Mouse (Mus musculus) olfactory bulb, adult 2 months (tissue): Measurements from ENCODE around the gene Tmem54.

Source experiments
- CTCF ChIP-seq: fragments of 200-500 bp; IDR thresholded peaks from 2 replicates; pipeline ENCODE4 v1.5.1; 2012; ENCODE audit warnings: low read depth, mild to moderate bottlenecking, low read length, moderate library complexity; ENCODE audit not compliant: insufficient read depth
- POLR2A ChIP-seq: fragments of 200-500 bp; IDR thresholded peaks from 2 replicates; pipeline ENCODE4 v1.6.1; 2012; ENCODE audit warnings: mild to moderate bottlenecking, low read depth, low read length, moderate library complexity; ENCODE audit not compliant: insufficient read depth

GRCm38 (mm10) chr4:129106073-129106472, 725 bp downstream of the Tmem54 start:
- TF ChIP-seq CTCF = no peak
- TF ChIP-seq POLR2A = no peak
